Mouse (Mus musculus): ENCODE measurements around the gene Ttll8. TPM values are rescaled to one million over a fixed set of nuclear protein-coding genes. Genes with fewer than 3 reads are reported as not detected.

The Ttll8 gene
- total RNA-seq, 2 experiments from 2014 or later = not detected

DNA sequence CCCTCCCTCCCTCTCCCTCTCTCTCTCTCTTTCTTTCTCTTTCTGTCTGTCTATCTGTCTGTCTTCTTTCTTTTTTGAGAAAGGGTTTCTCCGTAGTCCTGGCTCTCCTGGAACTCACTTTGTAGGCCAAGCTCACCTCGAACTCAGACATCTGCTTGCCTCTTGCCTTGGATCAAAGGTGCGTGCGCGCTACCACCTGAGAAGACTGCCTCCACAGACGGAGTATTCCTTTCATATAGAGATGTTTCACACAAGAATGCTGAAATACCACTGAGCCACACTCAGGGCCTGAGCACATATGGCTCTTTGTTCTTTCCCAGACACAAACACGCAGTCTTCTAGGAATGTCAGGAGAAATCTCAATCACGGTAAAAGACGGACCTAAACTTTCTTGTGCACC is 70.9 kb downstream of the Ttll8 start:
- no peak for DNase-seq (ENCODE audit: low spot score)

DNA sequence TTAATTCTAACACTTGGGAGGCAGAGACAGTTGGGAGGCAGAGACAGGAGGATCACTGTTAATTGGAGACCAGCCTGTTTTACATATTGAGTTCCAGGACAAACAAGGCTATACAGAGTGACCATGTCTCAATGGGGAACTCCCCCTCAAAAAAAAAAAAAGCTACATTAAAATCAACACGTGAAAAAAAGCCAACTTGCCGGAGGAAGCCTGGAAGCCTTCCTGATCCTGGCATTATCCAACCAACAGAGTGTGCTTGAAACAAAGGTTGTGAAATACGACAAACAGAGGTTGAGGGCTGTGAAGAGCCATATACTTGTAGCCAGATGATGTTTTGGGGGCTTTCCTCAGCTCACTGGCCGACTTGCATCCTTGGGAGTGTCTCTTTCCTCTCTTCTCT is 71.4 kb downstream of the Ttll8 start:
- no peak for DNase-seq (ENCODE audit: low spot score)

DNA sequence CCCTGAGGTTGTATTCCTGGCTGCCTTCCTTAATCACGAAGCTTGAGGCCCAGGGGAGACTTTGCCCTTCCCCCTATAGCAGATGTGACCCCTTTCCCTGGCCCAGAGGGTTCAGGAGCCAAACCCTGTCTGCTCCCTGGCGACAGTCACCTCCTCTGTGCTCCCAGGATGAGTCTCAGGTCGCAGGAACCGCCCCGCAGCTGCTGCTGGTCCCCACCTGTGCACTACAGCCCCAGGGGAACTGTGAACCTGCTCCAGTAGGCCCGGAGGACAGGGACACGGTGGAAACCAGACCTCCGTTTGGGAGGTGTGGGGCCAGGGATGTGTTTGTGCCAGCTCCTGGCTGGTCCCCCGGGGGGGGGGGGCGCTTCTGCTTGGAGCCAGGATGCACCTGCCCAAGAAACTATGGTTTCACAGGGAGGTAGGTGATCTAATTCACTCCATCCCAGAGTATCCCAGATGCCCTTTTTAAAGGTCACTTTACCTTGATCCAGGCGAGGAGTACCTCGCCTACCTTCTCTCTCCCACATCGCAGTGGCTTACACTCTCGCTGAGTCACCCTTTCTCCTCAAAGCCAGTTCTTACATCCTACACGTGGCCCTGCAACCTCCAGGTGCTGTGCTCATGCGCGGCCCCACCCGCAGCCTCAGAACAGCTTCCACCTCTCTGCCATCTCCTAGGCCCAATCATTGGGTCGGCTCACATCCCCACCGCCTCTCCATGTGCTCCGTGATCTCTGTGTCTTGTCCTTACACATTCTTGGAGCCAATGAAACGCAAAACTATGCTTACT is 72.8 kb downstream of the Ttll8 start:
- no peak for DNase-seq (ENCODE audit: low spot score)

DNA sequence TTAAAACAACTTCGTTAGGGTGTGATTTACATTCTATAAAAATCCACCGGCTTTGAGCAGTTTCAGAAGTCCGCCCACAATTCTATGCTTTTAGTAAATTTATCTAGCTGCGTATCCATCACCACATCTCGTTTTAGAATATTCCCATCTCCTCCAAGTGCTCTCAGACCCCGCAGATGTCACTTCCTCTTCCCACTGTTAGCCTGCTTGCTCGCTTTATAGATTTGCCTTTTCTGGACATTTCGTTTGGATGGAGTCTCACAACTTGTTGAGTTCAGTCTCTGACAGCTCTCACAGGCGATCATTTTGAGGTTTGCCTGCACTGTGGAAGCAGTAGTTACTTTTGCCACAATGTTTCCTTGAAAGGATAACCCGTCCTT is 77.2 kb downstream of the Ttll8 start:
- no peak for DNase-seq (ENCODE audit: low spot score)

DNA sequence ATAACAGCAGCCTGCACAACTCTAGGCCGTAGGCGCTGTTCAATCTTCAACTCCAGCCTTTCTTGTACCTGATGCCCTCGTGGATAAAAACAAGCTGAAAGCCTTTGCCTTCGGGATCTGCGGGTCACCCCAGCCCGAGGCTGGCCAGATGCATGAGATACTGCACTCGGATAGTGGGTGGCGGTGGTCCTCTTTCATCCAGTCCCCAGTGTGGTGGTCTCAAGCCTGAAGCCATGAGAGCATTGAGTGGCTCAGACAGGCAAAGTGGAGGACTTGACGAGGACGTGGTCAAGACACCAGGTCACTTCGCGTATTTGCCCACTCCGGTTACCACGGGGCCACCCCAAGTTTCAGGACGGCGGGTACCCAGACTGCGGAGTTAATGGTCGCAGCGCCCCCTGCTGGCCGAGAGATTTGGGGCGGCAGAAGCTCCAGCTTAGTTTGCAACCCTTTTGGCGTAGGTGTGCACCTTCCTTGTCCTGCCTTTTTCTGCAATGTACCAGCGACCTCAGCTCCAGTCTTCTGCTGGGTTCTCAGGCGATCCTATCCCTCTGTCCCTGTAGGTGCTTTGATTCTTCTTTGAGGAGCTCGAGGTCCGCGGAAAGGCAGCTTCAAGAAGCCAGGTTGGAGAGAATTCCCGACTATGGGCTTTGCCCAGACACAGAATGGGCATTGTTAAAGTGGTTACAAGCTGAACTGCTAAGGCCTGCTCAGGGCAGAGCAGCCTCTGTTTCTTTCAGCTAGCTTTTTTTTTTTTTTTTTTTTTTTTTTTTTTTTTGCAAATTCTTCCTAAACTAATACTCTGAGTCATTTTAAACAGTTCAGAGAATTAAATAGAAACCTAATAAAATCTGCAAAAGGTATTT is 77.8 kb downstream of the Ttll8 start:
- peak; percentile 84 for DNase-seq (ENCODE audit: low spot score)

DNA sequence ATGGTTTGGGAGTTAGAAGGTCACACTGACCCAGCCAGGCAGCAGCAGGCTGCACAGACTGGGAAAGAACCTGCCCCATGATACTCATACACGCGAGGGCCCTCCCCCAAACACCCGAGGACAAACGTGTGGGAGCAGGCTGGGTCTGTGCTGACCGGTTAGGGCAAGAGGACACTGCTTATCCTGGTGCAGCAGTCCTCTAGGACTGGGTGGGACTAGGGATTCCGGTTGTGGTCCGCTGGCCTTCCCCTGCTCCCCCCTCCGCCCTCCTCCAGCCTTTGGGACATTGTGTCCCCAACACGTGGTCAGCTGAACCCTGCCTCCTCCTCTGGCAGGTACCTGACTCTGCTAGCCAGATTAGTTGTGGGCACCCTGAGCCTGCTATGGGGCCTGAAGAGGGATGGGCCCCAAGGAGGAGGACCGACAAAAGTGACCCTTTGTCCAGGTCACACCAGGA is 78.6 kb downstream of the Ttll8 start:
- no peak for DNase-seq (ENCODE audit: low spot score)

DNA sequence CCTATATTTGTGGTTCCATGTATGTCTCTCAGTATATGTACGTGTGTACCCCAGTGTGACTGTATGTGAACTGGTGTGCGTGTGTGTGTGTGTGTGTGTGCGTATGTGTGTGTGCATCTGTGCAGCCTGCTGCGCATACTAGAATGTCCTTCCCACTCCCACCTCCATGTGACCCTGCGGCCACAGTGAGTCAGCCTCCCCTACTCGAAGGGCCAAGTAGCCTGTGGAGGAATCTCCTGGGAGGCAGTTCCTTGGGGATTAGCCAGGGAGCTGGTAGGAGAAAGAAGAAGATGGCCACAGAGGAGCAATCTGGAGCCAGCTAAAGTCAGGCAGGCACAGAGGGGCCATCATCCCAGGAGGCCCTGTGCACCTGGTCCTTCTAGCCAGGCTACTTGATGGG is 79.7 kb downstream of the Ttll8 start:
- DNase-seq (ENCODE audit: low spot score) = no peak

DNA sequence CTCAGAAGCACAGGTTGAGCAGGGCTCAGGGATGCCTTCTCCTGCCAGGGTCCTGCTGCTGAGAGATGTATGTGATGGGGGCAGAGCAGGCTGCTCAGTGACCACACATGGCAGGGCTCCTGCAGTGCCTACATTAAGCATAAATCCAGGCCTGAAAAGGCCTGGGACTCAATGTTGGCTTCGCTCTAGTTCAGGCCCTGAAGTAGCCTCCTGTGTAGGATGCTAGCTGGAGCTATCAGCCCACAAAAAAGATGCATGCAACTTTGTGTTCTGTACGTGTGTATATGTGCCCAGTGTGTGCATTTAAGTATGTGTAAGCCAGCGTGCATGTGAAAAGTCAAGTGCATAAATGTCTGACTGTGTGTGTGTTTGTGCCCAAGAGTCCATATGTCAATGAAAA is 80.2 kb downstream of the Ttll8 start:
- no peak for DNase-seq (ENCODE audit: low spot score)

DNA sequence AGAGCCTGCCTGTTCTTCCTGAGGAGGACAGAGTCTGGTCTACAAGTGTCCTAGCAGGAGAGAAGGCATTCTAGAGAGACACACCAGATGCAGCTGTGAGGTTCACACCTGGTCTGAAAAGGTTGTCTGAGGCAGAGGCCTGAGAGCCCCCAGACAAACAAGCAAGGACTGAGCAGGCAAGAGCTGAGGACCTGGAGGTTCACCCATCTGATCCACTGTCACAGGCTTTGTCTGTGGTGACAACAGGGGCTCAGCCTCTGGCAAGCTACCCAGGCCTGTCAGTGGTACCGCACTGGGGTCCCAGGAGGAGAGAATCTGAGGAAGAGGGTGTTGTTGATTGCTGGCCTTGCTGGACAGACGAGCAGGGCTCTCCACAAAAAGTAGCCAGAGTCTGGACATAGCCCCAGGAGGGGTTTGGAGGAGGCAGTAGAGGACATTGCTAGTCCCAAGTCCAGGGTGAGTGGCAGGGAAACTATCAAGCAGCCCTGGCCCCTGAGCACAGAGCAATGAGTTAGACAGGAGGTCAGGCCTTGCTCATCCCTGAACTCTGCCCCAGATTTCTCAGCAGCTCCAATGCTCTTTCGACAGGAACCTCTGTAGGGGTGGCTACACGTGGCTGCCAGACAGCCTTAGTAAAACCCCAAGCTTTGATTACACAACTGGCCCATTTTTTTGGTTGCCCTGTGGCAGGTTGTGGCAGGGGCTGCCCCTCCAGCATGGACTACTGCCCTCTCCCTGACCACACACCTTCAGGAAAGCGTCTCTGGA is 83.6 kb downstream of the Ttll8 start:
- DNase-seq (ENCODE audit: low spot score) = no peak

DNA sequence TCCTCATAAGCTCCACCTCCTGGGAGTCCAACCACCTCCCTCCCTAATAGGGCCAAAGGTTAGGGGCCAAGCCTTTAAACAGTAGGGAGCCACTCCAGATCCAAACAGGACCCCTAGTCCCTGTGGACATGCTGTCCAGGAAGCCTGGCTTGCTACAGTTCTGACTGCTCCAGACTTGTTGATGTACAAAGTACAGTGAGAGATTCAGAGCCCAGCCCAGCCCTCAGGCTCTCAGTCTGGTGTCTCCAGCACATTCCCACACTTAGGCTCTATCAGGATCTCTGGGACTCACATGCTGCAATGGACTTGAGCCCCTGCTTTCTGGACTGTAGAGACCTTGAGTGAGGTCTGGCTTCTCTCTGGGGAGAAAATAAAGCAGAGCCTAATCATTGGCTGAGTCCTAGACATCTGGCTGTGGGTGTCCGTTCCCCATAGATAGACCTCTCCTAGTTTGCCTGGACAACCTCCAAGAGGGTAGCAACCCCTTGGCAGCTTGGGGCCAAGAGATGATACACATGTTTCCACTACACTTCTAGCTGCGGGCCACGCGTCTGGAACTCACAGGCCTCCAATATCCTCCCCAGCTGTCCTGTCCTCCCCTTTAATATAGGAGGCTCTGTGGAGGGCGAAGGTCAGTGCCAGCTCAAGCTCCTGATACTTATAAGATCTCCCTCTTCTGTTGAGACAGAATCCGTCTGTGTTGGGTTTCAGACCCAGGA is 86.0 kb downstream of the Ttll8 start:
- DNase-seq (ENCODE audit: low spot score) = peak; percentile 46

DNA sequence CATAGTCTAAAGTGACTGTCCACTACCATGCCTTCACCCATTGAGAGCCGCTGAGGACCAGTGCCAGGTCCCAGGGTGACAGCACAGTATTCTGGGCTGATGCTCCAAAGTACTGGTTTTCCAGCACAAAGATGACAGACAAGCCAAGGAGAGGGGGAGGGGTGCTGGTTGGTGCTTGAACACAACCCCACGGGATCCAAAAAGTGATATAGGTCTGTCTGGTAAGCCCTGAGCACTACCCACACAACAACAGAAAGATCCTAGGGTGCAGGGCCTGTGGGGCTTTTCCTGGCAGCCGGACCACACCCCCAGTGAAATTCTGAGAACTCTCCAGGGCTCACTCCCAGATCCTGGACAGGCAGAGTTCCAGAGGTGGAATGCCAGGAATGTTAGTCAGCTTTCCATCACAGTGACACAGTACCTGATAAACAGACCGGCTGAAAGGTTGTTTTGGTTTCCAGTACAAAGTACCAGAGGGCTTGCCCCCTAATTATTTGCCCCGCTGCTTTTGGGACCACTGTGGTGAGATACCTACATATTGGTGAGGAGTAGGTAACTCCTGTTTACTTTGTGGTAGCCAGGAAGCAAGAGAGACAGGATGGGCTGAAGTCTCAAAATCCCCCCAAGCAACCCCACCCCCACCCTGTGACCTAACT is 86.7 kb downstream of the Ttll8 start:
- peak; percentile 65 for DNase-seq (ENCODE audit: low spot score)

DNA sequence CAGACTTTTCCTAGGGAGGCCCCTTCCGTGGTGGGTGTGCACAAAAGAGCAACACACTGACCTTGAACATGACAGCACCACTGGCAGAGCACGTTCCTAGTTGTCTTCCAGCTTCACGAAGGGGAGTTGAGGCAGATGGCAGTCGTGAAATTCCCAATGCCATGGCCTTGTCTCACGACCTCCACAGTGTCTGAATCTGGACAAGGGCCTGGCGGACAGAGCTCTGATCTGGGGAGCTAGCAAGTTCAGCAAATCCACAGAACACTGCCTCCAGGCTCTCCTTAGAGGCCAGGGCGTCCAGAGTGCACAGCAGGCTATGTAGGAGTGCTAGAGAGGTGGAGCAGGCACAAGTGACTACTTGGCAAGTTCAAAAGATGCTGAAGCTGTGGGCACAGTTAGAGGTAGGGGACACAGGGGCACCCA is 87.3 kb downstream of the Ttll8 start:
- DNase-seq (ENCODE audit: low spot score) = no peak

DNA sequence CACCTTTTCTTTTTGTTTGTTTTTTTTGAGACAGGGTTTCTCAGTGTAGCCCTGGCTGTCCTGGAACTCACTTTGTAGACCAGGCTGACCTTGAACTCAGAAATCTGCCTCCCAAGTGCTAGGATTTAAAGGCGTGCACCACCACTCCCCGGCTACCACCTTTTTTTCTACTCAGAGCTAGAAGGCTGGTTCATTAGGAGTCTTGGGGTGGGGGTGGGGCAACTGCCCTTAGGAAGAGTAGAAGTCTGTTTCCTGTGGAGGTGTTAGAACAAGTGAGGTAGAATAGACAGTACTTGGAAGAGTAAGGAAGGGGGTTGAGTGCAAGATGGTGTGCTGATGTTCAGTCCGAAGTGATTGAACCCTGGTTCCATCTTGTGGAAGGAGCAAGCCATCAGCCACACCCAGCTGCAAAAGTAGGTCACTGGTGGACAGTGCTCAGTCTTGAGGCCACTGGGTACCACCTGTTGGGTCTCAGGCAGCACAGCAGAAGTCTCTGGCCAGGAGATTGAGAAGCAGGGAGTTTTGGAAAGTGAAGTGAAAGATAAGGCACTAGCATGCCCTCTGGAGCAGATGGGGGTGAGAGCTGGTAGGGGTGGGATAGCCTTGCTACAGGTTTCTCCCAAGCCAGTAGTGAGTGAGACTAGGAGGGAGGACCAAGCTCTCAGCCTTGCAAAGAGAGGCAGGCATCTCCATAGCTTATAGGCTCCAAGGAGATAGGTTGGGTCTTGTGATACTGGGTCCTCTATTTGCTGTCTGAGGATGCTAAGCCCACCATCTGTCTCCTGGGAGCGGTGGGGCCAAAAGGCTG is 88.1 kb downstream of the Ttll8 start:
- no peak for DNase-seq (ENCODE audit: low spot score)

DNA sequence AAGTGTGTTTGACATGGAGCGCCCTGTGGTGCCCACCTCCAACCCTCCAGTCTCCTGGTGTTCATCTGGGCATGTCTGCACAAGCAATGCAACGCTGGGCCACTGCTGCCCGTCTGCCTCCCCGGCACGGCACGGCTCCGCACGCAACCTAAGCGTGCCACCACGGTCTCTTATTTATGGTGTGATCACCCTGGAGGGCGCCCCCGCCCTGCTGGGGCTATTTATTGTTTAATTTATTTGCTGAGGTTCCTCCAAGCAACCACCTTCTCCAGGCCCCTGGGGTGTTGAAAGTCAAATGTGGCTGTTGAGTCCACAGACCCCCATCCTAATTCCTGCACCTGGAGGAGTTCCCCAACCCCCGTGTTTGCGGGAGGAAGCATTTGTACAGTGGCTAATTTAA is 89.2 kb downstream of the Ttll8 start:
- DNase-seq (ENCODE audit: low spot score) = no peak

DNA sequence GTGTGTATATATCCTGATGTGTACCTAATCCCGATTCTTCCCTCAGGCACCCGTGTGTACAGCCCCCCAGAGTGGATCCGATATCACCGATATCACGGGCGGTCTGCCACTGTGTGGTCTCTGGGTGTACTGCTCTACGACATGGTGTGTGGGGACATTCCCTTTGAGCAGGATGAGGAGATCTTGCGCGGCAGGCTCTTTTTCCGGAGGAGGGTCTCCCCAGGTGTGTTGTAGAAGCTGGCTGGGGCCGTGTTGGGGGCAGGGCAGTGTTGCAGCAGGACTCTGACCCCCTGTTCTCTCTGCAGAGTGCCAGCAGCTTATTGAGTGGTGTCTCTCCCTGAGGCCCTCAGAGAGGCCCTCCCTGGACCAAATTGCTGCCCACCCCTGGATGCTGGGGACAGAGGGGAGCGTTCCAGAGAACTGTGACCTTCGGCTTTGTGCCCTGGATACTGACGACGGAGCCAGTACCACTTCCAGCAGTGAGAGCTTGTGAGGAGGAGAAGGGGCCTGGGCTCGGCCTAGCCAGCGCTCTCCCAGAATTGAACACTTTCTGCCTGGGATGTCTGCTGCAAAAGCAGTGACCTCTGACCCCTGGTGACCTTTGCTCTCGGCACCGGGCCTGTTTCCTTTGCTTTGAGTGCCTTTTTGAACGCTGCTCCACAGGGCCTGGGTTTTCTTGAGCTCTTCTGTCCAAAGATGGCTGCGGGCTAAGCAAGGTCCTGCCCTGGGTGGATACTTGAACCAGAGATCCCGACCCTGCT is 89.8 kb downstream of the Ttll8 start:
- peak; percentile 44 for DNase-seq (ENCODE audit: low spot score)

DNA sequence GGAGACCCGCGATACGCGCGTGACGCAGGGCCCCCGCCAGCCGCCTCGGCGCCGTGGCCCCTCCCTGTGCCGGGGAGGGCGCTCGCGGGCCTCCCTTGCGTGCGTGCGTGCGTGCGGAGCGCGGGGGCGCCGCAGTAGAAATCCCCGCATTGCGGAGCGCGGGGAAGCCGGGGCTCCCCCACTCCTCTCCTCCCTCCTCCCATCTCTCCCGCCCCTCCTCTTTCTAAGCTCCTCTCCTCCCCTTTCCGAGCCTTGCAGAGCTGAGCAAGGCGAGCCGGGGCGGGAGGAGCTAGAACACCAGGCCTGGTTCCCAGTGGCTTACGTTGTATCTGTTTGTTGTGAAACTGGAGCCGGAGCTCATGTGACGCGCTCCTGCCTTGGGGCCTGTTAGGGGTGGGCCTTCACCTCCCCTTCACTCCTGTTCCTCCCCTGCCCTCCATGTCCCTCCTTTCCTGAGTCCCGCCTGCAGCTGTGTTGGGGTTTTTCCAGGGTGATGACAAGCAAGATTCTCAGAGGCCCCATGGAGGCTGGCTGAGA is 90.5 kb downstream of the Ttll8 start:
- peak; percentile 97 for DNase-seq (ENCODE audit: low spot score)

DNA sequence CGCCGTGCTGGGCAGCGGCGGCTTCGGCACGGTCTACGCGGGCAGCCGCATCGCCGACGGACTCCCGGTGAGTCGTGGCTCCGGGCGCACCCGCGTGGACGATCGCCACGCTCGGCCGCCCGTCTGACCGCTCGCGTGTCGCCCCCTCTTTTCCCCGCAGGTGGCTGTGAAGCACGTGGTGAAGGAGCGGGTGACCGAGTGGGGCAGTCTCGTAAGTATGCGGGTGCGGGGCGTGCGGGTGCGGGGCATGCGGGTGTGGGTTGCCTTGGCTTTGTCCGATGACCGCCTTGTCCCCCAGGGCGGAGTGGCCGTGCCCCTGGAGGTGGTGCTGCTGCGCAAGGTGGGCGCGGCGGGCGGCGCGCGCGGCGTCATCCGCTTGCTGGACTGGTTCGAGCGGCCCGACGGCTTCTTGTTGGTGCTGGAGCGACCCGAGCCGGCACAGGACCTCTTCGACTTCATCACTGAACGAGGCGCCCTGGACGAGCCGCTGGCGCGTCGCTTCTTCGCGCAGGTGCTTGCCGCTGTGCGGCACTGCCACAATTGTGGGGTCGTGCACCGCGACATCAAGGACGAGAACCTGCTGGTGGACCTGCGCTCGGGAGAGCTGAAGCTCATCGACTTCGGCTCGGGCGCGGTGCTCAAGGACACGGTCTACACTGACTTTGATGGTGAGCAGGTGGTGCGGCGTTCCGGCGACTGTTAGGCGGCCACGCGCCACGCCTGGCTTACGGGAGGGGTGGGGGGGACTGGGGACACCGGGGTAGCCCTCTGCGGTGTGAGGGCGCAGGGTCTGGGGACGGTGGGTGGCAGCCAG is 91.1 kb downstream of the Ttll8 start:
- peak; percentile 52 for DNase-seq (ENCODE audit: low spot score)

Measured in gastrocnemius, adult 18-20 months (tissue).